Mouse (Mus musculus) forebrain, embryonic 12.5 days (tissue): ENCODE data around the gene Nek3. TPM values are rescaled to one million over a fixed set of nuclear protein-coding genes. Genes with fewer than 3 reads are reported as not detected.

Experiments used
- polyA plus RNA-seq: library from polyadenylated mRNA; unstranded; fragments of >200 nt; fragmentation: Nextera tagmentation; extraction: Ambion mirVana; gene quantifications from 2 replicates; pipeline ENCODE4 v1.2.1, GENCODE M21; 2016

Nek3 gene
- polyA plus RNA-seq, 1 experiment from 2014 or later: 6.9 TPM

Other genes with a start within 250 kb of the Nek3 start
- not detected in 2 replicates for gene Defb15, start 233.7 kb downstream of the Nek3 start, polyA plus RNA-seq
- not detected in 2 replicates for gene Defb35, start 228.1 kb downstream of the Nek3 start, polyA plus RNA-seq
- not detected in 2 replicates for gene Defb13, start 219.7 kb downstream of the Nek3 start, polyA plus RNA-seq
- not detected in 2 replicates for gene Fam90a1a, start 207.7 kb downstream of the Nek3 start, polyA plus RNA-seq
- not detected in 2 replicates for gene Ccdc70, start 196.7 kb downstream of the Nek3 start, polyA plus RNA-seq
- gene Atp7b, start 106.1 kb downstream of the Nek3 start, polyA plus RNA-seq: 2.3 and 2.6 TPM in 2 replicates
- 15.4 and 25.6 TPM in 2 replicates for gene Alg11, start 105.7 kb downstream of the Nek3 start, polyA plus RNA-seq
- 0.17 and 0.32 TPM in 2 replicates for gene Nek5, start 41.4 kb downstream of the Nek3 start, polyA plus RNA-seq
- 63.1 and 65.9 TPM in 2 replicates for gene Ckap2, start 19.4 kb upstream of the Nek3 start, polyA plus RNA-seq
- 42.7 and 44.4 TPM in 2 replicates for gene Vps36, start 26.4 kb upstream of the Nek3 start, polyA plus RNA-seq
- gene Thsd1, start 60.9 kb upstream of the Nek3 start, polyA plus RNA-seq: 7.3 and 8.1 TPM in 2 replicates
- gene Tpte, start 117.0 kb upstream of the Nek3 start, polyA plus RNA-seq: 0.08 TPM in 1 of 2 replicates, not detected in the other
- 14.1 and 15.4 TPM in 2 replicates for gene Slc25a15, start 232.2 kb upstream of the Nek3 start, polyA plus RNA-seq
- gene Mrps31, start 244.9 kb upstream of the Nek3 start, polyA plus RNA-seq: 38.9 and 39.4 TPM in 2 replicates